Comparison of ENCODE assay signal across 15 mouse cellular contexts in the genomic region with DNA sequence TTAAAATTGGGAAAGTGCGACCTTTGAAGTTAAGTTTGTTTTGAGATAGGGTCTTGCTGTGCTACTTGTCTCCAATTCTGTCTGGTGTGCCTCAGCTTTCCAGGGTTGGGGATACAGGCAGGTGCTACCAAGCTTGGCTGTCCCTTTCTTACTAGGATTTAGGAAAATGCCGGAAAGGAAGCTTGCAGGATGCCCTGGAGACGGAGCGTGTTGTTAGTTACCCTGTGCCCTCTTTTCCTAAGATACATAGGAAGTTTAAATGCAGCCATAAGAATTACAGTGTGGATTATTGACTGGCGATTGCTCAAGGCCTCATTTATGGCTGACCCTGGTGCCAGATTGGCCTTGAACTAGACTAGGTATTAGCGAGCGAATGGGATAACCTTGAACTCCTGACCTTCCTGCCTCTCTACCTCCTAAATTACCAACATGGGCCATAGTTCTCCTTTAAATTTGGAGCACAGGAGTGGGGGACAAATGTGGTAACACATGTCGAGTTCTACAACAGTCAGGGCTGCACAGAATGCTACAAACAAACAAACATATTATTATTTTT. TPM values are rescaled to one million over a fixed set of nuclear protein-coding genes. Genes with fewer than 3 reads are reported as not detected.
A peak's percentile ranks its signal among the peaks of the same experiment; 100 is the strongest.
DNase-seq lines count a peak whose midpoint lies in the region; ATAC-seq and TF ChIP-seq lines count a peak whose summit lies in the region.
"Had no signal": no experiment of that assay in that cellular context is flagged by ENCODE, and none has a peak within 500 bp of the region (broad histone marks: within the 10 kb centered on the region; RNA-seq: fewer than 3 reads in every experiment).

No protein-coding gene starts in this region.

- intact Hi-C loops in heart, postnatal 10 days (cut with DNase I), result no loop called here

- peak overlapping the region; percentile 18; the same call in 1 of the 2 replicates for H3K4me2 ChIP-seq in heart, embryonic 15.5 days
- H3K4me2 ChIP-seq in intestine, embryonic 15.5 days (replicated peaks), result peak overlapping the region; percentile 50
- H3K4me2 ChIP-seq in stomach, embryonic 14.5 days (replicated peaks; ENCODE audit: low read depth, low read length), result peak overlapping the region; percentile 20; the same call in 1 of the 2 replicates
- H3K4me2 ChIP-seq: forebrain, embryonic 15.5 days had no signal

- peaks cover 26% of the 10 kb centered on the region for H3K4me1 ChIP-seq in heart, embryonic 15.5 days (replicated peaks)
- peaks cover 81% of the 10 kb centered on the region for H3K4me1 ChIP-seq in megakaryocyte, embryonic 14.5 days
- H3K4me1 ChIP-seq in intestine, embryonic 15.5 days (replicated peaks), result 0 out of 2 replicates have a peak, but pooled peaks cover 7% of the 10 kb centered on the region
- peaks cover 8% of the 10 kb centered on the region for H3K4me1 ChIP-seq in stomach, embryonic 14.5 days (ENCODE audit: control insufficient read depth, insufficient read depth, low read length)
- no peaks in the 10 kb centered on the region for H3K4me1 ChIP-seq in cerebellum, adult 2 months (ENCODE audit: control insufficient read depth, insufficient read depth, low read length)
- H3K4me1 ChIP-seq: forebrain, embryonic 15.5 days; hindbrain, embryonic 10.5 days; midbrain, embryonic 10.5 days had no signal

- H3K9me3 ChIP-seq in heart, embryonic 15.5 days (replicated peaks), result no peaks in the 10 kb centered on the region
- H3K9me3 ChIP-seq in megakaryocyte, embryonic 14.5 days, result no peaks in the 10 kb centered on the region
- H3K9me3 ChIP-seq in intestine, embryonic 15.5 days, result no peaks in the 10 kb centered on the region
- H3K9me3 ChIP-seq in stomach, embryonic 14.5 days (ENCODE audit: control insufficient read depth, low read depth, low read length), result no peaks in the 10 kb centered on the region
- H3K9me3 ChIP-seq: forebrain, embryonic 15.5 days; hindbrain, embryonic 10.5 days; midbrain, embryonic 10.5 days had no signal

- no peaks in the 10 kb centered on the region for H3K27me3 ChIP-seq in heart, embryonic 15.5 days
- H3K27me3 ChIP-seq in megakaryocyte, embryonic 14.5 days (replicated peaks), result no peaks in the 10 kb centered on the region
- H3K27me3 ChIP-seq in intestine, embryonic 15.5 days (replicated peaks), result no peaks in the 10 kb centered on the region
- H3K27me3 ChIP-seq in stomach, embryonic 14.5 days (ENCODE audit: control insufficient read depth, insufficient read depth, low read length), result no peaks in the 10 kb centered on the region
- H3K27me3 ChIP-seq in cerebellum, adult 2 months (ENCODE audit: control insufficient read depth, insufficient read depth, low read length), result no peaks in the 10 kb centered on the region
- H3K27me3 ChIP-seq: forebrain, embryonic 15.5 days had no signal

- no peak for DNase-seq in heart, postnatal 10 days
- no peak for DNase-seq in cerebellum, adult 8-10 months
- DNase-seq in cerebellum, adult 2 months, result no peak
- DNase-seq: adrenal gland, postnatal 25 days; cerebellum, adult 9-10 months; gastrocnemius, postnatal 36 days; kidney, adult 8-10 months had no signal

- no peak overlapping the region for H3K9ac ChIP-seq in heart, embryonic 15.5 days
- H3K9ac ChIP-seq in intestine, embryonic 15.5 days, result no peak overlapping the region
- no peak overlapping the region for H3K9ac ChIP-seq in stomach, embryonic 14.5 days (replicated peaks; ENCODE audit: low read depth, low read length)
- H3K9ac ChIP-seq: forebrain, embryonic 15.5 days had no signal

- no peak overlapping the region for H3K4me3 ChIP-seq in heart, embryonic 15.5 days
- peak overlapping the region; percentile 91 for H3K4me3 ChIP-seq in megakaryocyte, embryonic 14.5 days (replicated peaks)
- H3K4me3 ChIP-seq in intestine, embryonic 15.5 days (replicated peaks), result peak overlapping the region; percentile 25
- no peak overlapping the region for H3K4me3 ChIP-seq in stomach, embryonic 14.5 days (ENCODE audit: low read depth, low read length)
- no peak overlapping the region for H3K4me3 ChIP-seq in cerebellum, adult 2 months (replicated peaks; ENCODE audit: insufficient read depth, low read depth, low read length)
- H3K4me3 ChIP-seq: forebrain, embryonic 15.5 days; hindbrain, embryonic 10.5 days; midbrain, embryonic 10.5 days had no signal

- 77% methylated on average over 8 of the region's 8 CpGs for WGBS in heart, embryonic 15.5 days
- WGBS in intestine, embryonic 15.5 days, result 61% methylated on average over 8 of the region's 8 CpGs
- 77% methylated on average over 8 of the region's 8 CpGs for WGBS in stomach, embryonic 14.5 days
- 92% methylated on average over 8 of the region's 8 CpGs for WGBS in cerebellum, adult 2 months

- ATAC-seq in heart, embryonic 15.5 days (replicated peaks; ENCODE audit: insufficient number of reproducible peaks, insufficient read depth, low FRiP score, low read depth), result no peak
- no peak for ATAC-seq in megakaryocyte, adult 5-6 weeks (ENCODE audit: poor library complexity, severe bottlenecking)
- ATAC-seq in intestine, embryonic 15.5 days, result no peak
- ATAC-seq in stomach, embryonic 14.5 days (ENCODE audit: insufficient number of reproducible peaks, insufficient read depth, low FRiP score, low read depth), result no peak
- ATAC-seq: forebrain, embryonic 15.5 days had no signal

- no peak for TF ChIP-seq POLR2A in cerebellum, adult 2 months (IDR thresholded peaks at IDR 0.05; ENCODE audit: borderline replicate concordance, insufficient read depth, low read length)

- no peak overlapping the region for H3K27ac ChIP-seq in heart, embryonic 15.5 days
- H3K27ac ChIP-seq in intestine, embryonic 15.5 days, result no peak overlapping the region
- H3K27ac ChIP-seq in stomach, embryonic 14.5 days (ENCODE audit: low read length), result no peak overlapping the region
- no peak overlapping the region for H3K27ac ChIP-seq in cerebellum, adult 2 months (ENCODE audit: insufficient read depth, low read length)
- H3K27ac ChIP-seq: forebrain, embryonic 15.5 days; hindbrain, embryonic 10.5 days; midbrain, embryonic 10.5 days had no signal

- no peaks in the 10 kb centered on the region for H3K36me3 ChIP-seq in heart, embryonic 15.5 days
- peaks cover 4% of the 10 kb centered on the region for H3K36me3 ChIP-seq in megakaryocyte, embryonic 14.5 days (replicated peaks; ENCODE audit: low read length)
- H3K36me3 ChIP-seq in intestine, embryonic 15.5 days, result no peaks in the 10 kb centered on the region
- no peaks in the 10 kb centered on the region for H3K36me3 ChIP-seq in stomach, embryonic 14.5 days (ENCODE audit: control insufficient read depth, insufficient read depth, low read length)
- H3K36me3 ChIP-seq: forebrain, embryonic 15.5 days; hindbrain, embryonic 10.5 days; midbrain, embryonic 10.5 days had no signal

- no peak for TF ChIP-seq CTCF in cerebellum, adult 2 months (IDR thresholded peaks at IDR 0.05; ENCODE audit: borderline replicate concordance, insufficient read depth, low read depth, low read length)

RNA-seq across cellular contexts. Expression of a gene that starts 35.9 kb away (rescaled TPM):
- polyA plus RNA-seq in heart, embryonic 15.5 days (2015; fragmentation: Nextera tagmentation; extraction: Ambion mirVana), result 24.0 and 25.7 TPM in 2 replicates
- 10 to 100 TPM; 22.8 to 24.8 TPM for total RNA-seq in heart, postnatal 10 days (2021)
- 3.9 and 4.4 TPM in 2 replicates for polyA plus RNA-seq in megakaryocyte, embryonic 14.5 days (2012; ENCODE audit: insufficient read depth, low replicate concordance)
- total RNA-seq in megakaryocyte, adult 5-6 weeks (2015), result 31.4 and 38.6 TPM in 2 replicates
- 72.6 and 75.8 TPM in 2 replicates for total RNA-seq in megakaryocyte, adult 5-6 weeks (2017)
- 30.9 and 33.8 TPM in 2 replicates for polyA plus RNA-seq in intestine, embryonic 15.5 days (2015; fragmentation: Nextera tagmentation; extraction: Ambion mirVana)
- 43.6 and 50.3 TPM in 2 replicates for polyA plus RNA-seq in stomach, embryonic 14.5 days (2014; fragmentation: Nextera tagmentation; extraction: Ambion mirVana)
- polyA plus RNA-seq in cerebellum, adult 2 months (2012; rRNA removed), result 27.8 and 28.4 TPM in 2 replicates

RNA-seq across cellular contexts. Expression of a gene that starts 36.3 kb away (rescaled TPM):
- 7.8 and 12.4 TPM in 2 replicates for polyA plus RNA-seq in heart, embryonic 15.5 days (2015; fragmentation: Nextera tagmentation; extraction: Ambion mirVana)
- 10 to 100 TPM; 21.3 to 23.3 TPM for total RNA-seq in heart, postnatal 10 days (2021)
- 1.5 and 3.9 TPM in 2 replicates for polyA plus RNA-seq in megakaryocyte, embryonic 14.5 days (2012; ENCODE audit: insufficient read depth, low replicate concordance)
- total RNA-seq in megakaryocyte, adult 5-6 weeks (2015), result 66.4 and 69.3 TPM in 2 replicates
- 138 and 142 TPM in 2 replicates for total RNA-seq in megakaryocyte, adult 5-6 weeks (2017)
- 26.1 and 27.0 TPM in 2 replicates for polyA plus RNA-seq in intestine, embryonic 15.5 days (2015; fragmentation: Nextera tagmentation; extraction: Ambion mirVana)
- polyA plus RNA-seq in stomach, embryonic 14.5 days (2014; fragmentation: Nextera tagmentation; extraction: Ambion mirVana), result 25.8 and 27.6 TPM in 2 replicates
- 3.8 and 4.1 TPM in 2 replicates for polyA plus RNA-seq in cerebellum, adult 2 months (2012; rRNA removed)

Comparison
In these comparisons a context has a peak if more than half of its experiments do, and no peak if none do; other contexts are left out.
1. H3K4me3 ChIP-seq: peak in megakaryocyte, embryonic 14.5 days (single experiment) and intestine, embryonic 15.5 days (single experiment); none in heart, embryonic 15.5 days (single experiment), stomach, embryonic 14.5 days (single experiment) and cerebellum, adult 2 months (single experiment).
2. Peak in every context shown above with its lines, with median percentiles within 50 percentile points of each other: H3K4me2 ChIP-seq.